Mouse (Mus musculus): ENCODE measurements around the gene Chchd6. TPM values are rescaled to one million over a fixed set of nuclear protein-coding genes. Genes with fewer than 3 reads are reported as not detected.

Chchd6 gene
- polyA plus RNA-seq, 1 experiment, result 60.1 TPM

DNA sequence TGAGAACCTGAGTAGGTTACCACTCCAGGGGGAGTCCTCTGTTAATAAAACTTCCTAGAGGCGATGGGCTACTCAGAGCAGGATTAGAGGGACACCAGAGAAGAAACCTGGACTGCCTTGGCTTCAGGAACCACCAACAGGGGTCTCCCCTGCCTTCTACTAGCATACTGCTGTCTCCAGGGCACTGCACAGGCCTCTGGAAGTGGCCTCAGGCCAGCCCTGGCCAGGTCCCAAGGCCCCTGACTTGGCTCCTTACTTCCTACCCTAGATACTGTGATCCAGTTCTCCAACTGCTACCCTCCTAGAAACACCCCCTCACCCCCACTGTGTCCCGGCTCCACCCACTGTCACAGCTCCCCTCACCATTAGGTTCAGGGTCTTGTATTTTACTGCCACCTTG is 256.0 kb downstream of the Chchd6 start:
- TF ChIP-seq POLR2A (IDR thresholded peaks at IDR 0.05; ENCODE audit: borderline replicate concordance, extremely low read depth, low read depth, low read length) (no peak), CTCF (IDR thresholded peaks at IDR 0.05; ENCODE audit: insufficient read depth, low read length) (0 out of 2 replicates have a peak, but pooled peaks have one; percentile 5)
- 82% methylated on average over 2 of the region's 2 CpGs for WGBS

DNA sequence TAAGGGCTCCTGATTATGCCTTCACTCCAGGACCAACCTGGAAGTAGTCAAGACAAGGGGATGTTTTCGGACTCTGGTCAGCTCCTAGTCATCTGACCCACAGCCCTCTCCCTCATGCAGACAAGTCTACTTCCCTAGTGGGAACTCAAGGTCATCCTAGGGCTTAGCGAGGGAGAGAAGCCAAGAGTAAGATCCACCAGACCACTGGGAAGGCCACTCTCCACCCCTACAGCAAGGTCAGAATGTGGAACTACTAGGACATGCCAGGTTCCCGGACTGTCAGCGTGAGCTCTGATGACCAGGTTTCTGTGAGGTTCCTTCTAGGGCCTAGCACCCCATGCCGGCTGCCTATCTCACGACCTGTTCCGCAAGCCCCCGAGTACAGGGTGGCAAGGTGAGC is 256.7 kb downstream of the Chchd6 start:
- peaks cover 2% of the 10 kb centered on the region; the same call in 1 of the 2 replicates for H3K4me1 ChIP-seq (ENCODE audit: control insufficient read depth, insufficient read depth, low read length)
- TF ChIP-seq POLR2A (IDR thresholded peaks at IDR 0.05; ENCODE audit: borderline replicate concordance, extremely low read depth, low read depth, low read length) (no peak), CTCF (IDR thresholded peaks at IDR 0.05; ENCODE audit: insufficient read depth, low read length) (no peak)
- H3K4me3 ChIP-seq (replicated peaks; ENCODE audit: extremely low read depth, low read depth, low read length), result no peak overlapping the region
- DNase-seq, result no peak
- 91% methylated on average over 8 of the region's 8 CpGs for WGBS

More for the DNA sequence above, 256.0 kb downstream of the Chchd6 start:
- DNase-seq, result no peak
- H3K4me1 ChIP-seq (ENCODE audit: control insufficient read depth, insufficient read depth, low read length), result peaks cover 6% of the 10 kb centered on the region
- no peak overlapping the region for H3K4me3 ChIP-seq (replicated peaks; ENCODE audit: extremely low read depth, low read depth, low read length)

DNA sequence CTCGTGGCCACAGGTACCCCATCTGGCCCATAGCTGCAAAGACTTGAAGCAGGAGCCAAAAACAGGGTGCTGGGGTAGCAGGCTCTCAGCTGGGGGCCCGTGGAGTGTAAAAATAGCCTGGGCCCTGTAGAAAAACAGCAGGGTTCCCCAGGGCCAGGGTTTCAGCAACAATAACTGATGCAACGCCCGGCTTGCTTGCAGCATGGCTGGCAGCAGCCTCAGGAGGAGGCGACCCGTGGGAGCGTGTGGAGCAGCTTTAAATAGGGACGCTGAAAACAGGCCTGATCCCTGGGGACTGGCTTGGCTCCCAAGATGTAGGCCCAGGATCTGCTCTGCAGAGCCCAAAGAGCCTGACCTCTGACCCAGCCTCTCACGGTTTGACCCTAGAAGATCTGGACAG is 257.9 kb downstream of the Chchd6 start:
- TF ChIP-seq POLR2A (IDR thresholded peaks at IDR 0.05; ENCODE audit: borderline replicate concordance, extremely low read depth, low read depth, low read length), result no peak
- no peak for TF ChIP-seq CTCF (IDR thresholded peaks at IDR 0.05; ENCODE audit: insufficient read depth, low read length)
- no peak for DNase-seq
- Histone ChIP-seq H3K4me3 (replicated peaks; ENCODE audit: extremely low read depth, low read depth, low read length) (no peak overlapping the region), H3K4me1 (ENCODE audit: control insufficient read depth, insufficient read depth, low read length) (peaks cover 2% of the 10 kb centered on the region; the same call in 1 of the 2 replicates)
- WGBS, result 81% methylated on average over 9 of the region's 9 CpGs

DNA sequence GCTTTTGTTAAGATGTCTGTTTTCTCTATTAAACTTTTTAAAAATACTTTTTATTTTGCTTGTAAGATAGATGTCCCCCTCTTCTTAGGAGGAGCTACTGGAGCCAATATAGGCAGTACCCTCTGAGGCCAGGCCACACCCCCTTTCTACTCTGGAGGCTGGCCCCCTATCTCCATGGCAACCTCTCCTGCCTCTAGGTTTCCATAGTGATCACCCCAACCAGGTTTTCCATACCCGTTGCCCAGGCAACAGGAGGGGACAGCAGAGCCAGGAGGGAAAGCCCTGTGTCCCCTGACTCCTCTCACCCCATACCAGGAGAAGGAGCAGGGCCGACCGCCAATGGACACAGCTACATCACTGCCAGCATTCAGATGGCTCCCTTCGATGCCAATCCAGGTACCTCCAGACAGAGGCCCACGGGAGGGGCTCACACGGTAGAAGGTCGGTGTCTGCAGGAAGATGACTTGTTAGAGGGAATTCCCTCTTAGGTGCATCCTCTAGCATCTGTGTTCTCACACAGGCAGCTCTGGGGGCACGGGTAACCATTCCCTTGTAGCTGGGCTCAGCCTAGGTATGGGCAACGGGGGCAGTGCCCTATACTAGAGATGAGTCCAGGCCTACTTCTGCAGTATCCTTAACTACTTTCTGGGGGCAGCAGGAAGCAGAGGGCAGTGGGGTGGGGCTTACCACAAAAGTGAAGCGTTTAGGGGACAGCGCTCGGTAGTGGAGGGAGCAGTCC is 261.3 kb downstream of the Chchd6 start:
- TF ChIP-seq CTCF (IDR thresholded peaks at IDR 0.05; ENCODE audit: insufficient read depth, low read length) (no peak), POLR2A (IDR thresholded peaks at IDR 0.05; ENCODE audit: borderline replicate concordance, extremely low read depth, low read depth, low read length) (no peak)
- DNase-seq, result no peak
- peaks cover 2% of the 10 kb centered on the region; the same call in 1 of the 2 replicates for H3K4me1 ChIP-seq (ENCODE audit: control insufficient read depth, insufficient read depth, low read length)
- WGBS, result 83% methylated on average over 12 of the region's 12 CpGs
- no peak overlapping the region for H3K4me3 ChIP-seq (replicated peaks; ENCODE audit: extremely low read depth, low read depth, low read length)

Other genes starting within 250 kb of the Chchd6 start
- 153 and 189 TPM in 2 replicates for gene Plxna1, start 233.0 kb downstream of the Chchd6 start, polyA plus RNA-seq (2012; rRNA removed)
- 13.8 and 15.5 TPM in 2 replicates for gene Txnrd3, start 48.3 kb upstream of the Chchd6 start, polyA plus RNA-seq (2012; rRNA removed)
- not detected in 2 replicates for gene Vmn1r40, start 111.9 kb upstream of the Chchd6 start, polyA plus RNA-seq (2012; rRNA removed)
- gene Vmn1r41, start 145.1 kb upstream of the Chchd6 start, polyA plus RNA-seq (2012; rRNA removed), result not detected in 2 replicates